Mouse (Mus musculus) retina, postnatal 7 days (tissue): ENCODE results near the gene Naip1.
"Not testable (repeated sequence)": the region's sequence is repeated elsewhere in the genome, so short reads cannot be mapped to it uniquely, and the experiment has no call there.

Experiments used
- DNase-seq: peaks from one replicate; pipeline ENCODE4 v3.0.0-alpha.2; 2012; ENCODE audit warnings: low read depth, low spot score

Naip1 gene

DNA sequence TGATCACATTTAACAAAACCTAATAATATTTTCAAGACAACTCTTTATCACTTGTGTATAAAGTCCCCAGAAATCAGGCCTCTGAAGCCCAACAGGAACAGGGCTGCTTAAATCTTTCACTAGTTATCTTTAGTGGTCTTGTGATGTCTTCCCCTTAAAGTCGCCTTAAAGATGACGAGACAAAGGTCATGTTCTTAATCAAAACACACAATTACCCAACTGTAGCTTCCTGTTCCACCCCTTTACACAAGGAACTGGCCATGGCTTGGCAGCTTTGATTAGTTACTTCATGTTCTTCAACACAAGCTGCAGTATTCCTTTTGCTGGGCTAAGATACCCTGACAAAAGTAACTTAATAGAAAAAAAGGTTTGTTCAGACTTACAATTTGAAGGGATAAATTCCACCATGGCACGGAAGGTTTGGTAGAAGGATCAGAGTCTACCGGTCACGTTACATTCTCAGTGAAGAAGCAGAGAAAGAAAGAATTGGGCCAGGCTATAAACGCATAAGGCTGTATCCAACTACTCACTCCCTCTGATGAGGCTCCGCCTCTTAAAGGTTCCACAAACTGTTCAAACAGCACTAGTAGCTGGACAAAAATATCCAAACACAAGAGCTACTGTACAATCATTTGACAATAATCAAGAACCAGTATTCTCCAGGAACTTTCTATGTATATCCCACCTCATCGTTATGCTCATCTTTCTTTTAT is at the start of gene Naip1:
Gene Naip1 (minus strand): TSS at position 455 of the 713 bp plus-strand sequence.
- not testable (repeated sequence) for DNase-seq

DNA sequence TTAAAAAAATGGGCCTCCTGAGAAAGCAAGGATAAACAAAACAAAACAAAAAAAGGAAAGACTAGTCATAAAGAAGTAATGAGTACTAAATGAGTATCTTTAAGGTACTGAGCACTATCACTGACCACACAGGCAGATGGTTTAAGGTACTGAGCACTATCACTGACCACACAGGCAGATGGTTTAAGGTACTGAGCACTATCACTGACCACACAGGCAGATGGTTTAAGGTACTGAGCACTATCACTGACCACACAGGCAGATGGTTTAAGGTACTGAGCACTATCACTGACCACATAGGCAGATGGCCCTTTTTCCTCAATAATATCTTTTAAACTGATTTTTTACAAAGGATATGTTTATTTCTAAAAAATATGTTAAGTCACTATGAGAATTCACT is 47.0 kb upstream of the Naip1 start:
- DNase-seq = not testable (repeated sequence)

DNA sequence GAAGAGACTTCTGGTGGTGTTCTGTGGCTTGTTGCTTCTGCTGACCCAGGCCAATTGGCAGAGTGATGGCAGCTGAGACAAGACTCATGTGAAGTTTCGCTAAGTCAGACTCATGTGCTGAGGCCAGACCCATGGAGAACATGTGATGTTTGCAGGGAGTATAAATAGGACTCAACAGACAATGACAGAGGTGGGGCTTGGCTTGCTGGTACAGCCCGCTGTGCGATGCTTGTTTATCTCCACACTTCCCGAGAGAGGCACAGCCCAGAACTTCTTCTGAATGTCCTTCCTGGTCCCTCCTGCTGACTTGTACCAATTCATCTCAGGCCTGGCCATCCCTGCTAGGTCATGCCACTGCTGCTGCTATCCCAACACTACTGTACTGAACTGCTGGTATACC is 42.7 kb upstream of the Naip1 start:
- no peak for DNase-seq

DNA sequence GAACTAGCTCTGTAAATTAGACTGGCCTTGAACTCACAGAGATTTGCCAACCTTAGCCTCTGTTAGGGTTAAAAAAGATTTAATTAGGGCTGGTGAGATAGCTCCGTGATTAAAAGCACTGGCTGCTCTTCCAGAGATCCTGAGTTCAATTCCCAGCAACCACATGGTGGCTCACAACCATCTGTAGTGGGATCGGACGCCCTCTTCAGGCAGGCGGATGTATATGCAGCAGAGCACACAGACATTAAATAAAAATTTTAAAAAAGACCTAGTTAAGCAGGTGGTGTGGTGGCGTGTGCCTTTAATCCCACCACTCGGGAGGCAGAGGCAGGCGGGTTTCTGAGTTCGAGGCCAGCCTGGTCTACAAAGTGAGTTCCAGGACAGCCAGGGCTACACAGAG is 41.7 kb upstream of the Naip1 start:
- not testable (repeated sequence) for DNase-seq

DNA sequence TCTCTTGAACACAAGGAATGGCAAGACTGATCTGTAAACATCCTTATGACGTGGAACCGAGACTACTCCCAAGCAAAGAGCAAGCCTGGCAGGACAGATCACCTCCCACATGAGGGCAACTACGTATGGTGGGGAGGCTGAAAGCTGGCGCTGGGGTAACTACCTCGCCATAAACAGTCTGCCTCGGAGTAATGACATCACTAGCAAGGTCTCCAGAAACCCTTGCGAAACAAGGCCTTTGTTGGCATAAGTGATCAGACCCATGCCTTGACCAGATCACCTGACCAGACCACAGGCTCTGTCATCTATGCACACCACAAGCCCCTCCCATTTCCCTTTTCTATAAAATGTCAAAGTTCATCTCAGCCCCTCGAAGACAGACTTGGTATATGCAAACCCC is 40.6 kb upstream of the Naip1 start:
- DNase-seq = no peak

DNA sequence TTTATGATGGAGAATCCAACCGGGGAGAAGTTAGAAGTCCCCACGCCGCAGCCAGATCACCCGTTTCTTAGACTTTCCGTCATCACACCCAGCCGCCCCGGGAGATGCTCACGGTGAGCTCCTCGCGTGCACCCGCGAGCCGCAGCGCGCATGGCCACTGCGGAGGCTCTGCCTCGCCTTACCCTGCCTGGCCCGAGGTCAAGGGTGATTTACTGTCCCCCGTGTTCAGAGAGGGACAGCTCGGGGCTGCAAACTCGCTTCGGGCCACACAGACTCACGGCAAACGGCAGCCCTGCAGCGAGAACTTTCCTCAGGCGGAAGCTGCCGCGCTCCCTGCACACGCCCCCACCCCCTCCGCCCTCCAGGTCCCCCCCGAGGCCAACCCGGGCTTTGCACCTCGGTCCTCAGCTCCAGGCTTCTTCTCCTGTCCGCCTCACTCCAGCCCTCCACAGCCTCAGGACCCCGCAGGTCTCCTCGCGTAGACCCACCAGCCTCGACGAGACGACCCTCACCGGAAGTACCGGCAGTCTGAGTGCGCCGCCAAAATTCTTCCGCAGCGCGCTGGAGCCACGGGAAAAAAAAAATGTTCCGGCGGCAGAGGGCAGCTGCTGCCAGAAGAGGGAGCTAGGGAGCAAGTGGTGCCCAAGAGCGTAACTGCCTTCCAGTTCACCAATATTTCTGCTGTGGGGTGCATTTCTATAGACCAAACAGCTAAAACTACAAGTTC is 39.6 kb upstream of the Naip1 start, which contains the start of gene Gtf2h2:
Gene Gtf2h2 (minus strand): TSS at position 519 of the 727 bp plus-strand sequence.
- peak; percentile 81 for DNase-seq

DNA sequence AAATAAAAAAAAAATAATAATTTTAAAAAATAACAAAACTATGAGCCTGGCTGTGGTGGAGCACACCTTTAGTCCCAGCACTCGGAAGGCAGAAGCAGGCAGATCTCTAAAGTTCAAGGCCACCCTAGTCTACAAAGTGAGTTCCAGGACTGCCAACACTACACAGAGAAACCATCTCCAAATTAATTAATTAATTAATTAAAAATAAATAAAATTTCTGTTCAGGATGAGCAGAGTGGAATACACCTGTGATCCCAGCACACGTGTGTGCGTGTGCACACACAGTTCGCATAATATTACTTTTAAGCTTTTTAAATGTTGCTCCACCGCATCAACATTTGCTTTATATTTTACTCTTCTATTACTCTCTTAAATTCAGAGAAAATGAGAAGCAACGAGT is 39.0 kb upstream of the Naip1 start:
- no peak for DNase-seq

DNA sequence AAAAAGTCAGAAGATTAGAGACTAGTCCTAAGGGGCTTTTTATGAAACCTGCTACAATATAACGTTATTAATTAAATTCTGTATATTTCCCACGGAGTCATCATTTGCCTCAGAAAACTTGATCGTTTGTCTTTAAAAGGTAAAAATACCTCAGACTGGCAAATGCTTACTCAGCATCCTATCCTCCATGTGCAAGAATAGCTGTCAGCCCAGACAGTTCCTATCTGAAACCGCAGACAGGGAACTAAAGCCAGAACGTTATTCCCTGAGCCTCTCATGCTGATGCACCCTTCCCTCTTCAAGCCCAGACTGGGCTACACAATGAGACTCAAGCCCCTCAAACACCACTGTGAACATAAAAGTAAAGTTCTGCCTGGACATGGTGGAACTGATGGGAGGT is 37.8 kb upstream of the Naip1 start:
- no peak for DNase-seq

DNA sequence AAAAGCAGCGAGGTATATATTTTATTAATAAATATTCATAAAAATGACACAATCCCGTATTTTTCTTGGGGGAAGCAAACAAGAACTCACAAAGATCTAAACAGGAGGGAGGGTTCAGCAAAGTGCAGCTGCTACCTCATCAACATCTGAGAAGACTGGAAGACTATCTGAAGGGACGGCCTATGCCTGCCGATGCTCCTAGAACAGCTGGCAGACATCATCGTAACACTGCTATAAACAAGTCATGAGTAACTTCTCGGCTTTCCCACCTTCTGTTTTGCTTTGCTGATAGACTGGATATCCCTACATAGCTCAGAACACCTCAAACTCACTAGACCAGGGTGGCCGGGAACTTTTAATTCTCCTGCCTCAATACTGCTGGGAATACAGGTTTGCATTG is 30.9 kb upstream of the Naip1 start:
- DNase-seq = no peak

DNA sequence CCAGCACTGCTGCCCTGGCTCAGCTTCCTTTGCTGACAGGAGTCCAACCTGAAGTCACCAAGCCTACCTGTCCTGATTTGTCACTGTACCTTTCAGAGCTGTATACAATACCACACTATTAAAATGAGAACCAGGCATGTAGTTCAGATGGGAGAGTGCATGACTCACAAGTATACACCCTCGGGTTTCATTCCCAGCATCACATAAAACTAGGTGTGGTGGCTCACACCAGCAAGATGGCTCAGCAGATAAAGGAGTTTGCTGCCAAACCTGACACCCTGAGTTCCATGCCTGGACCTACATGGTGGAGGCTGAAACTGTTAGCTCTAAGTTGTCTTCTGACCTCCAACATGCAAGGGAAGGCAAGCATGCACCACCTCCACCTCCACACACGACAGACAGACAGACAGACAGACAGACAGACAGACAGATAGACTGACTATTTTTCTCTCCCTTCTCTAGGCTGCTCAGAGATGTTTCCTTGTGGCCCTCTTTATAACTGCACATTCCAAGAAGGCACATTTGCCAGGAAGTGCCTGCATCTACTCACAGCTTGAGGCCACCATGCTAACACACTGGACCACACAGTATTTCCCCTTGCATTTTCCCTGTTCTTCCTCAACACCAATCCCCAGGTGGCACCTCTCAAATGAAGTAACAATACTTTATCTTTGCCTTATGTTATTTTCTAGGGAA is 11.0 kb upstream of the Naip1 start:
- DNase-seq = no peak

DNA sequence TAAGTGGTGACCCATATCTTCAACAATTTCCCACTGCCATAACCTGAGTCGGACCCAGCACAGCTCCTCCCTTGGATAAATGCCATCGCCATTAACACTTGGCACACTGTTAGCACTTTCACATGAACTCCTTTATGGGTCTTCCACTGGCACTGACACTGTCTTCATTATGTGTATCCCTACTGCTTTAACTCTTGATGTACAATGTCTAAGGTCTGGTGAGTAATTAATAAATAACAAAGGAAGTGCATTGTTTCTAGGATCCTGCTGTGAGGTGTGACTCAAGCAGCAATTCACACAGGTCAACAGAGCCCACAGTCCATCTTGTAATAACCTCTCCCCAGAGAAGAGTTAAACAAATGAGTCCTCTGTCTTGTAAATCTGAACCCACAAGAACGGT is 8.7 kb upstream of the Naip1 start:
- no peak for DNase-seq

DNA sequence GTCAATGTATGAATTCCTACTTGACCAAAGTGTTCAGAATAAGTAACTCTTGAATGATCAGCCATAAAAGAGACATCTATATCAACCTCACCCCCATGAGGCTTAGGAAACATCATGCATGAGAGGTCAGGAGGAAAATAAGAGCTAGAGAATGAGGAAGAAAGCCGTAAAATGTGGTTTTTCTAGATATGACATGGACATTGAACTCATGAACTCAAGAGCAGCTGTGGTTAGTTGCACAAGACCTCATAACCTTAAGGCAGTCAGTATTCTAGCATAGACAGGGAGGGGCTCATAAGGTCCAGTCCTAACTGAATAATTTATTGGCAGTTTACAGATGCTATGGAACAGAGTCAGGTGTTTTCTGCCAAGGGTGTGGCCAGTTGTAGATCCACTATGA is 3.2 kb downstream of the Naip1 start:
- no peak for DNase-seq

DNA sequence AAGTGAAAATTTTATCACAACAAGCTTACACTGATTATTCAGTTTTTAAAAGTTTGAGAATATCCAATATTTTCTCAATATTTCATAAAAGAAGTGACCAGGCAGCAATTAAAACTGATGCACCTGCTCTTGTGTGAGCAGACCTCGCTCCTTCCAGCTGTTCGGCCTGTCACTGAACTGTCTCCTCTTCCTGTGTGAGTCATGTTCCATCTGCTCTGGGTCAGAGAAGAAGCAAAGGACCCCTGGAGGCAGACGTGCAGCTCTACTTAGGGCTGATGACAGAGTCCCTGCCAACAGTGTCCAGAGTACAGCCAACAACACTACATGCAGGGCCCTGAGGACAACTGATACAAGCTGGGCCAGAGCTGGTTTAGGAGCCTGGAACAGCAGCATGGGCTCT is 12.6 kb downstream of the Naip1 start:
- DNase-seq = no peak

DNA sequence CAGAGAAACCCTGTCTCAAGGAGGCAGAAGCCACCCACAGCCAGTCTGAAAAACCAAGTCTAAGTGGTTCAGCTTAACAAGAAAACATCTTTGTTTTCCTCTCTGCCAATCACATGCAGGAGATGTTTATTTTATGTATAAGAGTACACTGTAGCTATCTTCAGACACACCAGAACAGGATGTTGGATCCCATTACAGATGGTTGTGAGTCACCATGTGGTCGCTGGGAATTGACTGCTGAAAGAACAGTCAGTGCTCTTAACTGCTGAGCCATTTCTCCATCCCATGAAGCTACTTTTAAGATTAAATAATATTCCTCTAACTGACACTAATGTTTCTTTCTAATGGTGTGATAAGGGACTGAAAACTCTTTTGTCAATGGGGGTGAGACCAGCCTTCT is 14.0 kb downstream of the Naip1 start:
- DNase-seq = no peak

DNA sequence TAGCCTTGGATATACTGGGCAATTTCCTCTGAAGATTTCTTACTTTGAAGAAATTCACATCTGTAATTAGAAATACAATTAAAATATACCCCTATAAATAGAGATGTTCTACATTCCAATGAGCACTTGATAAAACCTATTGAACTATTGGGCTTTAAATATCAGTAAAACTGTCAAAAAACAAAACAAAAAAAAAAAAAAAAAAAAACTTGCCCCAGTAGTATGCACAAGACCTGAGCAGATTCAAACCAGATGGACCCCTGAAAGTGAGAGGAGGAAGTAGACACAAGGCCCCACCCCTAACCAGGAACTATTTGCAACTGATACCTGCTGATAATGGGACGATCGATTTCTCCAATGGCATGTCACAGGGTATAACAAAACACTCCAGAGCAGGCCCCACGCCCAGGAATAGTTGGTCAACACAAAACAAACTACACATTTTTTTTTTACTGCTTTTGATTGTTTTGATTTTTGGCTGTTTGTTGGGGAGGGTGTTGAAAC is 15.3 kb downstream of the Naip1 start:
- no peak for DNase-seq

DNA sequence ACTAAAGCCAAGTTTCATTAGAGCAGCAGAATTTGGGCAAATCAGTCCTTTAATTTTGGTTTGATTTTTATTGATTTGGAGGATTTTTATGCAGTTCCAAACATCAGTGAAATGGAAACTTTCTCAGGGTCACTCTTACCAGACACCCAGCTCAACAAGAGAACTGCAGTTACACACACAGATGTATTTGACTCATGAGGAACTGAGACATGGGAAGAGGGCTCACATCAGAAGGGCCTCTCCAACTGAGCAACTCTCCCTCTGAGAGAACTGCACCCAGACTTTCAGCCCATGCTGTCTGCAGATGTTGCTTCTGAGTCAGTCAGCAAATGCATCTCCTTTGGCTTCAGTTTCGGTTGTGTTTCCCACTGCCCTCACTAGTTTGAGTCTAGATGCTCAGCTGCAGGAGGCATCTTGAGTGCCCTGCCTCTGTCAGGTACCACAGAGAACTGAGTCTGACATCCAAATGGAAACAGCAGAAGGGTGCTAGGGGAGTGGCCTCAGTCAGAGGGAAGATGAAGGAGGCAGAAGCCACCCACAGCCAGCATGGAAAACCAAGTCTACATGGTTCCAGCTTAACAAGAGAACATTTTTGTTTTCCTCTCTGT is 16.0 kb downstream of the Naip1 start:
- not testable (repeated sequence) for DNase-seq

DNA sequence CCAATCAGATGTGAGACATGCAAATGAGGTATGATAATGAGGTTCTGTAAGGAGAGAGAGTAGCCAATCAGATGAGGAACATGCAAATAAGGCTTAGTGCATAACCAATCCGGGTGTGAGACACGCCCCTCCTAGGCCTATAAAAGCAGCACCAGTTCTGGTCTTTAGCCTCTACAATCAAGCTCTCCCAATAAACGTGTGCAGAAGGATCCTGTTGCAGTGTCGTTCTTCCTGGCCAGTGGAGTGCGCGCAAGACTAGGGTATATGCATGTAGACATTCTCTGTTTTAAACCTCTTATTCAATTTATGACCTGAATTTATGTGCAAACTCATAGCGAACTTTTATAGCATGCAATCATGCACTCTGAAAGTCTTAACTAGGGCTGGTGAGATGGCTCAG is 32.7 kb downstream of the Naip1 start:
- not testable (repeated sequence) for DNase-seq

DNA sequence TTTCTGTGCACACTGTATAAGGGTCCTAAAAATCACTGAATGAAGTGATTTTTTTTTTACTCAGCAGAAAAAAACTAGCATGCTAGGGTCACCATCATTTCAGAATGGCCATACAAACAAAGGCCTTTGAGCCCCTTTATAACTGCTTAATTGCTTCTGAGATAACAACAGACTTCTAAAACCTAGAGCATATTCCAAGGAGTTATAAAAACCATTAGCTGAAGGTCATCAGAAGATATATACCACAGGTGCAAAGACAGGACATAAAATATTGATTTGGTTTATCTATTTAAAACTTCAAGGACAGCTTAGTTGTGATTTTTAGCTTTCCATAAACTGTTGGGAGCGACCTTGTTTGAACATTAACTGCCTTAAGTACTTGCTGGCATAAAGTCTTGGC is 38.2 kb downstream of the Naip1 start:
- DNase-seq = no peak

DNA sequence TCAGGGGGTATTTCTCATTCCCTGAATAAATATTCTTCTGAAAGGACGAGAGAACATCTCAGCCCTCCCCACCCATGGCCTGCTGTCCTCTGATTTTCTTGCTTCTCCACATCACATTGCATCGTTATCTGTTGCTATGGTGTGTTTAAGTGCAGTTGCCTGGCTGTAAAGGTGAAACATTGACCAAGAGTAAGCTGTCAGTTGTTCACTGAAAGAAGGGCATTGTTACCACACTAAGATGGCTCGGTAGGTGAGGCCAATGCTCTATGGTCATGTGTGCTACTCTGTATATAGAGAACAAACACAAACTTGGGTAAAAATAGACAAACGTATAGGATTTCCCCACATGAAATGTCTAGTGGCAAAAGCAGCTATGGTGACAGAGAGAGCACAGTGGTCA is 42.8 kb downstream of the Naip1 start:
- no peak for DNase-seq

DNA sequence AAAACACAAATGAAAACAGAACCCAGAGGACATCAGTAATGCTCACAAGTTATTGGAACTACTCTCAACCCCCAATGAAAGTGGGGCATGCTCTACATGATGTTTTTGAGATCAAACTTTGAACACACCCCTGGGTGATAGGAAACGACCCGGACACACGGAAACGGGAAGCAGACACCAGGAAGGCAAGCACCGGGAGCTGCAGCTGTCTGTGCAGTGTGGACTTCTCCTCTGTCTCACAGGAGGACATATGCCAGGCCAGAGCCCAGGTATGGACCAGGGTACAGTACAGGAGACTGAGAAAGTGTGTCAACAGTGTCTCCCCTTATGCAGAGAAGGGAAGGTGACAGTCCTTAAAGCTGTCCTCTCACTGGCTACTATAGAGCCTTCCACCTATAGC is 43.5 kb downstream of the Naip1 start:
- DNase-seq = no peak

DNA sequence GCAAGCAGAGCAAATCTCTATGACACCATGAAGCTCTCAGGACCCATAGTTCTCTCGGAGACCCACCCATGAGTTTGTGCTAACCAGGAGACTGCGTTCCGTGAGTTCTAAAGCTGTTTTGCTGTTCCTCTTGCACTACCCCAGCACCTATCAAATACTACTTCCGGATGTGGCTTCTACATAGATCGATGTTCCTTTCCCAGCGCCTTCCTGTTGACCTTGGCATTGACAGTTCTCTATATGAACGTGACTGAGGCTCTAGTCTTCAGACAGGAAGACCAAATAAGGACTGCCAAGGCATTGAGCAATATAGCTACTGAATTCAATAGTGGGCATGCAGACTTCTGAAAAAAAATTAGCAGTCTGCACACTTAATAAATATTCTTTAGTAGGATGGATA is 44.4 kb downstream of the Naip1 start:
- DNase-seq = no peak
